Mouse (Mus musculus): ENCODE measurements around the gene Ucn2. TPM values are rescaled to one million over a fixed set of nuclear protein-coding genes. Genes with fewer than 3 reads are reported as not detected.

The Ucn2 gene
- polyA plus RNA-seq, 1 experiment from 2014 or later: 0.18 TPM

DNA sequence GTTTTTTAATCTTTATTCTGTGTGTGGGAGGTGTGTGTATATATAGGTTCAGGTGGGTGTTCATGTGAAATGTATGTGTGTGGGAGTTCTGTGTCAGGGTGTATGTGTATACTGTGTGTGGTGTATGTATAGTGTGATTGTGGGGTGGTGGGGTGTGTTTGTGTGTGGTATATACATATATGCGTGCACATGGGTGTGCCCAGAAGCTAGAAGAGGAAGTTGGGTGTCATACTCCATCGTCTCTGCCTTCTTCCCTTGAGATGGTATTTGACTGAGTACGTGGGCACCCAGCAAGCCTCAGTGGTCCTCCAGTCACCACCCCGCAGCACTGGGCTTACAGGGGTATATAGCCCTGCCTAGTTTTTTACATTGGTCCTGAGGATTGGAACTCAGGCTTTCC is 35.6 kb downstream of the Ucn2 start:
- Histone ChIP-seq H3K9ac (no peak overlapping the region), H3K4me1 (no peaks in the 10 kb centered on the region), H3K9me3 (replicated peaks) (no peaks in the 10 kb centered on the region), H3K4me3 (replicated peaks) (no peak overlapping the region), H3K27me3 (no peaks in the 10 kb centered on the region), H3K27ac (no peak overlapping the region), H3K36me3 (0 out of 2 replicates have a peak, but pooled peaks cover 4% of the 10 kb centered on the region), H3K4me2 (no peak overlapping the region)
- WGBS: 88% methylated on average over 4 of the region's 4 CpGs
- ATAC-seq (replicated peaks; ENCODE audit: low FRiP score): no peak

DNA sequence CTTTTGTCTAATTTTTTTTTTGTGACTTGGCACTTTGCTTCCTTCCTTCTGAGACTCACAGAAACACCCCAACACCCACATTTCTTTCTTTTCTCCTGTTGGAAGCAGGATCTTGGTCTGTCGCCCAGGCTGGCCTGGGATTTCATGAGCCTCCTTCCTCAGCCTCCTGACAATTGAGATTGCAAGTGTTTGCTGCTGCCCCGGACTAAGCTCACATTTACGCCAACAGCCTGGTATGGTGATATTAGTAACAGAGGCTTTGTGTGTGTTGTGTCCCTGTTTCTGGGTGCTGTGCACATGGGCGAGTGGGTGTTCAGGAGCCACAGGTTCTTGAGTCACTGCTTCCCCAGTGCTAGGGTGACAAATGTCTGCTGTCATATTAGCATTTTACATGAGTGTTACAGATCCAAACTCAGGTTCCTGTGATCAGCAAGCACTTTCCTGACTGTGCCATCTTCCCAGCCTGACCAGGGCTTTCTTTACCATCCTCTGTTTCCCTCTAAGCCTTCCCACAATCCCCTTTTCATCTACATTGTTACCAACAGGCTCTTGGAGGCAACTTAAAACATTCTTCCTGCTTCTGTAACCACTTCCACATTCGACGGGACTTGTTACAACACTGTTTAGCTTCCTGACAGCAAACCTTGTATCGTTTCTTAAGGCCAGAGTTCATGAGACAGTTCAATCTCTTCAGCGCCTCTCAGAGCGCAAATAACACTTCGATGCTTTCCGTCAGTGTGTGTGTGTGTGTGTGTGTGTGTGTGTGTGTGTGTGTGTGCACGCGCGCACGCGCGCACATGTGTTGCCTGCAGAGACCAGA is 37.3 kb downstream of the Ucn2 start:
- 85% methylated on average over 17 of the region's 17 CpGs for WGBS
- no peak overlapping the region for H3K27ac ChIP-seq
- ATAC-seq (replicated peaks; ENCODE audit: low FRiP score): no peak

DNA sequence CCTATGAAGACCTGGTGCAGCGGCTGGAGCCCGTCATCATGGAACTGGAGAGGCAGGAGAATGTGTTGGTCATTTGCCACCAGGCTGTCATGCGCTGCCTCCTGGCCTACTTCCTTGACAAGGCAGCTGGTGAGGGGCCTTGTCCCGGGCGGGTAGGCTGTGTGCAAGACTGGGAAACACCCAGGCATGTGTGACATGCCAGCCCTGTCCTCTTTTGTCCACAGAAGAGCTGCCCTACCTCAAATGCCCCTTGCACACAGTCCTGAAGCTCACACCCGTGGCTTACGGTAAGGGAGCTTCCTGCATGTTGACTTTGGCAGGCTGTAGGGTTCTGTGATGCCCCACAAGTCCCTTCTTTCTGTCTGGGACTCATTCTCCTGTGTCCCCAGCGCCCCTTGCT is 41.7 kb downstream of the Ucn2 start:
- Histone ChIP-seq H3K4me2 (no peak overlapping the region), H3K27ac (no peak overlapping the region), H3K4me3 (replicated peaks) (no peak overlapping the region), H3K9me3 (replicated peaks) (no peaks in the 10 kb centered on the region), H3K4me1 (no peaks in the 10 kb centered on the region), H3K9ac (no peak overlapping the region), H3K36me3 (0 out of 2 replicates have a peak, but pooled peaks cover 4% of the 10 kb centered on the region), H3K27me3 (no peaks in the 10 kb centered on the region)
- 78% methylated on average over 8 of the region's 8 CpGs for WGBS
- no peak for ATAC-seq (replicated peaks; ENCODE audit: low FRiP score)

More for the DNA sequence above, 37.3 kb downstream of the Ucn2 start:
- Histone ChIP-seq H3K36me3 (0 out of 2 replicates have a peak, but pooled peaks cover 4% of the 10 kb centered on the region), H3K9ac (no peak overlapping the region), H3K27me3 (no peaks in the 10 kb centered on the region), H3K4me3 (replicated peaks) (no peak overlapping the region), H3K4me2 (no peak overlapping the region), H3K9me3 (replicated peaks) (no peaks in the 10 kb centered on the region), H3K4me1 (no peaks in the 10 kb centered on the region)

DNA sequence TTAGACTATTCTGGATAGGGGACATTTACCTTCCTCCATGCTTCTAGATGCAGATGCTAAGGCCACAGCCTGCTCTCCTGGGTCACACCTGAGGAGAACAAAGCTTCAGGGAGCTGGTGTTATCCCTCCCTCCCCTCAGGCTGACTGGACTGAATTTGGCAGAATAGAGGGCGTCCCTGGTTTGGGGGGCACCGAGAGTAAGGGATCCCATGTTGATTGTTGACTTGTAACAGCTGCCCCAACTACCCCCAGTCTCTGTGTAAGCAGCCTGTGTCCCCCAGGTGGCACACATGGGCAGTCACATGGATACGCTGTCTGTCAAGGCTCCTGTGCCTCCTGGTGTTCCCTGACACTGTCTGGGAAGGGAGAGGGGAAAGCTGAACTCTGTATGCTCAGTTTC is 42.6 kb downstream of the Ucn2 start:
- WGBS: 74% methylated on average over 3 of the region's 3 CpGs
- Histone ChIP-seq H3K36me3 (0 out of 2 replicates have a peak, but pooled peaks cover 4% of the 10 kb centered on the region), H3K9ac (no peak overlapping the region), H3K4me1 (no peaks in the 10 kb centered on the region), H3K4me3 (replicated peaks) (no peak overlapping the region), H3K27ac (no peak overlapping the region), H3K9me3 (replicated peaks) (no peaks in the 10 kb centered on the region), H3K4me2 (no peak overlapping the region), H3K27me3 (no peaks in the 10 kb centered on the region)
- ATAC-seq (replicated peaks; ENCODE audit: low FRiP score): no peak

DNA sequence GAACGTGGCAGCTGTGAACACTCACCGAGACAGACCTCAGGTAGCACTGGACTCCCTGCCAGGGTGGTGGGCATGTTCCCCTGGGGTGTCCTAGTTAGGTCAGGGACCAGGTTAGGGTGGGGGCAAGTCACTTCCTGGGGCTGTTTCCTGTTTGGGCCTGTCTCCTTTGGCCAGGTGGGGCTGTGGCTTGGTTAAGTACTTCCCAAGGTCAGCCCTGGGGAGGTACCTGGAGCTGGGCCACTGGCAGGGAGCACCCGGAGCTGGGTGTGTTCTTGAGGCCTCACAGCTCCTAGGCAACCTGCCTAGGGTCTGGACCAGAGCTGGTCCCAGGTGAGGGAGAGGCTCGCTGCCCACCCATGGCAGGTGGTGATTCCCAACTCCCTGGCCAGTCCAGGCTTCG is 43.1 kb downstream of the Ucn2 start:
- 63% methylated on average over 5 of the region's 5 CpGs for WGBS
- no peak overlapping the region for H3K27ac ChIP-seq

DNA sequence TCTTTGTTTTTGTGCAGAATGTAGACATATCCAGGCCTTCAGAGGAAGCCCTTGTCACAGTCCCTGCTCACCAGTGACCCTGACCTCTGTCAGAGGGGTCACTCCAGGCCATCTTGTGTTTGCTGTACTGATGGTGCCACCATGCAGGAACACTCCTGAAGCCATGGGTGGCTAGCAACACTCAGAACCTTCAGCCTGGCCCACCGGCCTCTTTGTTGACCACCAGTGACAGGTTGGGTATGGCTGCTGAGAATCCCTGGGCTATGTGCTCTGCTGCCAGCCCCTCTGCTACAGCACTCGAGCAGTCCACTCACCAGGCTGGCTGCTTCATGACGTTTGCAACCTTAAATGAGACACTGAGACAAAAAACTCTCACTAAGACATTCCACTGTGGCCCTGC is 44.5 kb downstream of the Ucn2 start:
- Histone ChIP-seq H3K4me2 (no peak overlapping the region), H3K27me3 (no peaks in the 10 kb centered on the region), H3K4me1 (no peaks in the 10 kb centered on the region), H3K27ac (no peak overlapping the region), H3K36me3 (no peaks in the 10 kb centered on the region), H3K9me3 (replicated peaks) (no peaks in the 10 kb centered on the region), H3K4me3 (replicated peaks) (no peak overlapping the region), H3K9ac (no peak overlapping the region)
- 71% methylated on average over 3 of the region's 3 CpGs for WGBS
- no peak for ATAC-seq (replicated peaks; ENCODE audit: low FRiP score)

More for the DNA sequence above, 43.1 kb downstream of the Ucn2 start:
- Histone ChIP-seq H3K4me1 (no peaks in the 10 kb centered on the region), H3K4me3 (replicated peaks) (no peak overlapping the region), H3K9me3 (replicated peaks) (no peaks in the 10 kb centered on the region), H3K4me2 (no peak overlapping the region), H3K27me3 (no peaks in the 10 kb centered on the region), H3K36me3 (0 out of 2 replicates have a peak, but pooled peaks cover 4% of the 10 kb centered on the region), H3K9ac (no peak overlapping the region)
- ATAC-seq (replicated peaks; ENCODE audit: low FRiP score): no peak

DNA sequence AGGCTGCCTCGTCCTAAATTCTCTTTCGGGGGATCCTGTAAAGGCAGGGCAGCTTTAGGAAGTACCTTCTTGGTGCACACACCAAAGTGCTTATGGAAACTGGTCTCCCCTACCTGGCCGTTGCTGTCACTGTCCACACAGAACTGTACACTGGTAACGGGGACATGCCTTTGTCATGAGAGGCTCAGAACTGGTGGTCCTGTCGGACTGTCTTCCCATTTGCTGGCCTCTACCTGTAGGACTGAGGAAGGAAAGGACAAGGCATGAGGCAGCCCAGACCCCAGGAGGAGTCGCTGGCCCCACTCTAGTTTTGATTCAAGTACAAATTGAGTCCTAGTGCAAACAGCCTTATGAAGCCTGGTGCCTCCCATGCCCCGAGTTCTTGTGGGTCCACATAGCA is 45.2 kb downstream of the Ucn2 start:
- no peaks in the 10 kb centered on the region for H3K4me1 ChIP-seq
- 92% methylated on average over 7 of the region's 7 CpGs for WGBS
- no peaks in the 10 kb centered on the region for H3K9me3 ChIP-seq (replicated peaks)

DNA sequence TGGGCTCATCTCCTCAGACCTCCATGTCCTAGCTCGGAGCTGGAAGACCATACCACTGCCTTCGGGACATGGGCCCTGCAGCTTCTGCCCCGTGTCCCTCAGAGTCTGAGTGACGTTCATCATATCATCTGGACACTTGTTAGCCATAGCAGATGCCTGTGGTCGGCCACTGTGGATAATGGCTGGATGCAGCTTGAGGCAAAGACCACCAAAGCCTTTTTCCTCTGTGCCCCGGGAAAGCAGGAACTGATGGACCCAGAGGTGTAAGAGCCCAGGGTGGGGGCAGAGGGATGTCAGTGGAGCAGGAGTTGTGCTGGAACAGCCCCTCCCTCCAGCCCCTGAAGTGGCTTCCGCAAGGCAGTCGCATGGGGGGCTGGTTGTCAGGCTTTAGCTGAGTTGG is 45.9 kb downstream of the Ucn2 start:
- Histone ChIP-seq H3K9me3 (replicated peaks) (no peaks in the 10 kb centered on the region), H3K9ac (no peak overlapping the region), H3K4me3 (replicated peaks) (no peak overlapping the region), H3K27me3 (no peaks in the 10 kb centered on the region), H3K4me1 (no peaks in the 10 kb centered on the region), H3K27ac (no peak overlapping the region), H3K4me2 (no peak overlapping the region), H3K36me3 (no peaks in the 10 kb centered on the region)
- WGBS: 78% methylated on average over 8 of the region's 8 CpGs
- no peak for ATAC-seq (replicated peaks; ENCODE audit: low FRiP score)

More for the DNA sequence above, 45.2 kb downstream of the Ucn2 start:
- H3K27ac ChIP-seq: no peak overlapping the region
- H3K4me3 ChIP-seq (replicated peaks): no peak overlapping the region
- no peak overlapping the region for H3K9ac ChIP-seq
- no peak overlapping the region for H3K4me2 ChIP-seq
- no peak for ATAC-seq (replicated peaks; ENCODE audit: low FRiP score)
- H3K27me3 ChIP-seq: no peaks in the 10 kb centered on the region
- no peaks in the 10 kb centered on the region for H3K36me3 ChIP-seq

DNA sequence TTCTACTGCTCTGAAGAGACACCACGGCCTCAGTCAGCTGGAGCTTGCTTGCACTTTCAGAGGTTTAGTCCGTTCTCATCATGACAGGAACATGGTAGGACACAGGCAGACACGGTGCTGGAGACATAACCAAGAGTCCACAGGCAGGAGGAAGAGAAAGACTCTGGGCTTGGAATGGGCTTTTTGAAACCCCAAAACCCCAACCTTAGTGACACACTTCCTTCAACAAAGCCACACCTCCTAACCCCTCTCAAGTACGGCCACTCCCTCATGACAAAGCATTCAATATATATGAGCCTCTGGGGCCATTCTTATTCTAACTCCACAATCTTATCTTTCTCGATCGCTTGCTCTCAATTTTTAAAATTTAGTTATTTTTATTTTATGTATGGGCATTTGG is 46.6 kb downstream of the Ucn2 start:
- no peaks in the 10 kb centered on the region for H3K9me3 ChIP-seq (replicated peaks)
- no peaks in the 10 kb centered on the region for H3K36me3 ChIP-seq
- 75% methylated on average over 6 of the region's 6 CpGs for WGBS
- H3K4me1 ChIP-seq: no peaks in the 10 kb centered on the region
- no peak overlapping the region for H3K27ac ChIP-seq
- no peak overlapping the region for H3K4me3 ChIP-seq (replicated peaks)
- ATAC-seq (replicated peaks; ENCODE audit: low FRiP score): no peak
- no peak overlapping the region for H3K9ac ChIP-seq
- H3K27me3 ChIP-seq: no peaks in the 10 kb centered on the region
- H3K4me2 ChIP-seq: no peak overlapping the region

MicroRNA genes within 50 kb of the gene (microRNA counts, 519-probe panel; counts per million panel counts)
- microRNA mmu-miR-711: 31.7 counts per million

Small RNAs within 50 kb of the gene (microRNA-seq; reads per million reads assigned to microRNA genes)
- gene Mir711: not detected

Other genes with a start within 250 kb of the Ucn2 start
- 96.4 and 106 TPM in 2 replicates for gene Ip6k2, start 202.2 kb upstream of the Ucn2 start, polyA plus RNA-seq (2015; fragmentation: Nextera tagmentation; extraction: Ambion mirVana)
- 12.0 and 16.3 TPM in 2 replicates for gene Nckipsd, start 177.6 kb upstream of the Ucn2 start, polyA plus RNA-seq (2015; fragmentation: Nextera tagmentation; extraction: Ambion mirVana)
- 0.13 and 0.26 TPM in 2 replicates for gene Celsr3, start 159.7 kb upstream of the Ucn2 start, polyA plus RNA-seq (2015; fragmentation: Nextera tagmentation; extraction: Ambion mirVana)
- gene Slc26a6, start 132.7 kb upstream of the Ucn2 start, polyA plus RNA-seq (2015; fragmentation: Nextera tagmentation; extraction: Ambion mirVana): 11.3 and 15.2 TPM in 2 replicates
- not detected in 2 replicates for gene Tmem89, start 71.4 kb upstream of the Ucn2 start, polyA plus RNA-seq (2015; fragmentation: Nextera tagmentation; extraction: Ambion mirVana)
- gene Uqcrc1, start 49.4 kb upstream of the Ucn2 start, polyA plus RNA-seq (2015; fragmentation: Nextera tagmentation; extraction: Ambion mirVana): 513 and 523 TPM in 2 replicates
- 2.1 and 3.5 TPM in 2 replicates for gene Col7a1, start 32.4 kb upstream of the Ucn2 start, polyA plus RNA-seq (2015; fragmentation: Nextera tagmentation; extraction: Ambion mirVana)
- 8.7 and 10.6 TPM in 2 replicates for gene Pfkfb4, start 5.8 kb downstream of the Ucn2 start, polyA plus RNA-seq (2015; fragmentation: Nextera tagmentation; extraction: Ambion mirVana)
- gene Shisa5, start 52.6 kb downstream of the Ucn2 start, polyA plus RNA-seq (2015; fragmentation: Nextera tagmentation; extraction: Ambion mirVana): 81.7 and 95.6 TPM in 2 replicates
- gene Trex1, start 73.7 kb downstream of the Ucn2 start, polyA plus RNA-seq (2015; fragmentation: Nextera tagmentation; extraction: Ambion mirVana): 11.1 and 13.8 TPM in 2 replicates
- 26.3 and 27.0 TPM in 2 replicates for gene Atrip, start 88.1 kb downstream of the Ucn2 start, polyA plus RNA-seq (2015; fragmentation: Nextera tagmentation; extraction: Ambion mirVana)
- 12.9 and 13.6 TPM in 2 replicates for gene Ccdc51, start 96.5 kb downstream of the Ucn2 start, polyA plus RNA-seq (2015; fragmentation: Nextera tagmentation; extraction: Ambion mirVana)
- 616 and 693 TPM in 2 replicates for gene Tma7, start 96.6 kb downstream of the Ucn2 start, polyA plus RNA-seq (2015; fragmentation: Nextera tagmentation; extraction: Ambion mirVana)
- gene Plxnb1, start 109.4 kb downstream of the Ucn2 start, polyA plus RNA-seq (2015; fragmentation: Nextera tagmentation; extraction: Ambion mirVana): 15.2 and 19.4 TPM in 2 replicates
- gene Fbxw21, start 176.0 kb downstream of the Ucn2 start, polyA plus RNA-seq (2015; fragmentation: Nextera tagmentation; extraction: Ambion mirVana): not detected in 2 replicates
- gene Fbxw13, start 210.0 kb downstream of the Ucn2 start, polyA plus RNA-seq (2015; fragmentation: Nextera tagmentation; extraction: Ambion mirVana): not detected in 2 replicates
- not detected in 2 replicates for gene Fbxw20, start 248.7 kb downstream of the Ucn2 start, polyA plus RNA-seq (2015; fragmentation: Nextera tagmentation; extraction: Ambion mirVana)